Mouse (Mus musculus) liver, embryonic 14.5 days (tissue): Measurements from ENCODE around the gene Pfkp. TPM values are rescaled to one million over a fixed set of nuclear protein-coding genes. Genes with fewer than 3 reads are reported as not detected.

Experiments
- ATAC-seq: fragments of 200-750 bp; cut with Nextera tagmentation; 2 replicates; pipeline ENCODE4 v1.8.0; 2017; ENCODE audit warnings: moderate number of reproducible peaks, mild to moderate bottlenecking, moderate library complexity; ENCODE audit not compliant: insufficient read depth
- DNase-seq, 3 experiments: peaks; one replicate each; pipeline ENCODE4 v3.0.0-alpha.2; 2012 to 2013; ENCODE audit warnings: low read depth in 3 of 3, low spot score in 3 of 3
- H3K27ac ChIP-seq: fragments of 300-500 bp; sonication (generic); 2 replicates; pipeline ENCODE4 v1.5.1; 2014; ENCODE audit warnings: moderate library complexity, mild to moderate bottlenecking, control low read depth, inconsistent platforms
- H3K27me3 ChIP-seq: fragments of 300-500 bp; sonication (generic); 2 replicates; pipeline ENCODE4 v1.6.1; 2014; ENCODE audit warnings: mild to moderate bottlenecking, low read length, moderate library complexity; ENCODE audit not compliant: control insufficient read depth, insufficient read depth
- H3K36me3 ChIP-seq: fragments of 300-500 bp; sonication (generic); replicated peaks from 2 replicates; pipeline ENCODE4 v1.6.1; 2014; ENCODE audit warnings: low read depth; ENCODE audit not compliant: control insufficient read depth, insufficient read depth
- H3K4me1 ChIP-seq, 2 experiments: fragments of 200-500 bp in 1 of 2; fragments of 300-500 bp in 1 of 2; sonication (generic) in 1 of 2; replicated peaks; 2 replicates each; pipeline ENCODE4 v1.6.1; 2012 to 2014; ENCODE audit warnings: antibody characterized with exemption in 1 of 2, inconsistent platforms in 1 of 2, low read length in 1 of 2; ENCODE audit not compliant: control insufficient read depth in 2 of 2, insufficient read depth in 2 of 2
- H3K4me2 ChIP-seq: fragments of 300-500 bp; sonication (generic); 2 replicates; pipeline ENCODE4 v1.6.1; 2014; ENCODE audit warnings: low read depth, mild to moderate bottlenecking, control low read depth, moderate library complexity
- H3K4me3 ChIP-seq, 2 experiments: fragments of 200-500 bp in 1 of 2; fragments of 300-500 bp in 1 of 2; sonication (generic) in 1 of 2; 2 replicates each; pipeline ENCODE4 v1.5.1; 2012 to 2014; ENCODE audit warnings: low read depth in 2 of 2, low read length in 2 of 2, mild to moderate bottlenecking in 2 of 2, control low read depth in 1 of 2, inconsistent platforms in 1 of 2, moderate library complexity in 1 of 2; ENCODE audit not compliant: insufficient read depth in 1 of 2
- H3K9ac ChIP-seq: fragments of 300-500 bp; sonication (generic); replicated peaks from 2 replicates; pipeline ENCODE4 v1.6.1; 2014; ENCODE audit warnings: mild to moderate bottlenecking, control low read depth, moderate library complexity
- H3K9me3 ChIP-seq: fragments of 300-500 bp; sonication (generic); 2 replicates; pipeline ENCODE4 v1.6.1; 2016; ENCODE audit warnings: low read length, mixed read lengths; ENCODE audit not compliant: control insufficient read depth
- CTCF ChIP-seq: IDR thresholded peaks from 2 replicates; pipeline ENCODE4 v1.5.1; 2016; ENCODE audit warnings: antibody characterized with exemption, low read depth, control low read depth
- EP300 ChIP-seq: IDR thresholded peaks from 2 replicates; pipeline ENCODE4 v1.6.1; 2016; ENCODE audit warnings: antibody characterized with exemption, low read depth
- WGBS: fragments of 180-500 bp; shearing (Covaris S2); extraction: QIAGEN DNeasy Blood & Tissue Kit; methylation state at CpG from one replicate; pipeline ENCODE4 v1.1.7; 2014; ENCODE audit not compliant: insufficient replicate concordance; 5-methylcytosine and 5-hydroxymethylcytosine counted together
- polyA plus RNA-seq, 2 experiments: library from polyadenylated mRNA; depleted of rRNA in 1 of 2; stranded (reverse) in 1 of 2; unstranded in 1 of 2; fragments of >200 nt; fragmentation: Nextera tagmentation in 1 of 2; extraction: Ambion mirVana in 1 of 2; gene quantifications; 2 replicates each; pipeline versions ENCODE4 v1.2.1 to v1.2.3; 2012 to 2014

The Pfkp gene
- polyA plus RNA-seq, 2 experiments = 2.1 to 5.4 TPM

DNA sequence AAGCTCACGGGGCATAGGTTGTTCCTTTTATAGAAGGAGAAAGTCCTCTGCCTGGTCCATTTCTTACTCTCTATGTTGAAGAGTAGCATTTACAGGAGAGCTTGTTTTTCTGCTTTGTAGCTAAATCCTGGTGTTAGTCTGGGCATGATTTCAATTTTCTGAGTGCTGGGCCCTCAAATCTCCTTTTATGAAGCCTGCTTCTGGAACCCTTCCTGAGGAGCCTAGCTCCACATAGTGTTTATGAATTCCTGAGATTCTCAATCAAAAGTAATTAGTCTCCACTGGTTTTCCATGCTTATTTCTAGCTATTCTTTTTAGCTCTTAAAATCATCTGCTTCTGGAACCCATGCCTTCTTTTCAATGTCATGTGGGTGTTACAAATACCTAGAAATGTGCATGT, 16.9 kb upstream of the Pfkp start:
- Histone ChIP-seq H3K9me3 (no peaks in the 10 kb centered on the region), H3K27ac (no peak overlapping the region), H3K4me1 (no peaks in the 10 kb centered on the region), H3K36me3 (no peaks in the 10 kb centered on the region), H3K27me3 (no peaks in the 10 kb centered on the region), H3K9ac (no peak overlapping the region), H3K4me2 (no peak overlapping the region), H3K4me3 (no peak overlapping the region)
- no peak for DNase-seq
- no peak for TF ChIP-seq CTCF
- TF ChIP-seq EP300 = no peak
- 55% methylated on average over 1 of the region's 1 CpGs for WGBS
- no peak for ATAC-seq

DNA sequence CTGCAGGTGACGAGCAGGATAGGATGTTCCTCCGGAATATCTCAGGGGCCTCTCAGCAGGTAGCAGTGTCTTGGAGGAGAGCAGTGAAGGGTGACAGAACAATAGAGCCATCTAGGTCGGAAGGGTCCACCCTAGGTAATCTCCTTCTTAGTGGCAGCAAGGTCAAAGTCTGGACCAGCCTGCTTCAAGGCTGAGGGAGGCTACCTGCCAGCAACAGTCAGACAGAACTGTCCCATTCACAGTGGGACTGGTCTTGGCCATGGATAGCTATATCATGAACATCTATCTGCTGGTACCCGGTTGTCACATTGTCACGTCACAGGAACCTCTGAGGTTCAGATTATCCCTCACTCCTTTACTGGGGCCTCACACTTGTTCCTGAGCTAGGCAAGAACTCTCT, 15.6 kb upstream of the Pfkp start:
- Histone ChIP-seq H3K36me3 (no peaks in the 10 kb centered on the region), H3K9me3 (no peaks in the 10 kb centered on the region), H3K27me3 (no peaks in the 10 kb centered on the region), H3K9ac (no peak overlapping the region), H3K4me1 (no peaks in the 10 kb centered on the region), H3K4me2 (no peak overlapping the region), H3K27ac (no peak overlapping the region), H3K4me3 (no peak overlapping the region)
- DNase-seq (no peak), ATAC-seq (no peak)
- TF ChIP-seq CTCF = no peak
- no peak for TF ChIP-seq EP300
- WGBS = 54% methylated on average over 5 of the region's 5 CpGs

DNA sequence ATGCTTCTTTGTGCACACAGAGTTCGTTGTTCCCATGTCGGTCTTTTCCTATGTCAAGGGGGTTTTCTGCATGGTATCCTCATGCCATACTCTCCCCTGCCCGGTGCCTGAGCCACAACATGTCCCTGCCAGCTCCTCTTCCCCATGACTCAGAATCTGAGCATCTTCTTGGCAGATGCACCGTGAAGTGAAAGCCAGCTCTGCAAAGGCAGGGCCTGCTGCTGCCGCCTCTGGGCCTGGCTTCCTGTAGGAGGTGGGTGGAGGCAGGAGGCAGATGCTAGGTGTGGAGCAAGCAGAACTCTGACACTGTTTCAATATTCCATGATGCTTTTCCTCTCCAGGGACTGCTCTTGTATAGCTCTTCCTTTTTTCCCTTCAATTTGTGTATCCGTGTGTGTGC, 10.7 kb upstream of the Pfkp start:
- Histone ChIP-seq H3K4me2 (no peak overlapping the region), H3K9ac (no peak overlapping the region), H3K27me3 (no peaks in the 10 kb centered on the region), H3K4me1 (no peaks in the 10 kb centered on the region), H3K36me3 (no peaks in the 10 kb centered on the region), H3K27ac (no peak overlapping the region), H3K4me3 (no peak overlapping the region), H3K9me3 (no peaks in the 10 kb centered on the region)
- ATAC-seq (no peak), DNase-seq (no peak)
- 71% methylated on average over 6 of the region's 6 CpGs for WGBS
- TF ChIP-seq CTCF (no peak), EP300 (no peak)

- ATAC-seq (no peak), DNase-seq (no peak)
- H3K4me3 ChIP-seq = no peak overlapping the region
- H3K4me1 ChIP-seq = no peaks in the 10 kb centered on the region
- no peaks in the 10 kb centered on the region for H3K9me3 ChIP-seq
- no peak overlapping the region for H3K4me2 ChIP-seq
- TF ChIP-seq EP300 (no peak), CTCF (no peak)
- no peak overlapping the region for H3K9ac ChIP-seq
- no peaks in the 10 kb centered on the region for H3K36me3 ChIP-seq
- 68% methylated on average over 2 of the region's 2 CpGs for WGBS
- H3K27me3 ChIP-seq = no peaks in the 10 kb centered on the region
- H3K27ac ChIP-seq = no peak overlapping the region
Measured at GRCm38 (mm10) chr13:6657300-6657699, 8.7 kb upstream of the Pfkp start.

DNA sequence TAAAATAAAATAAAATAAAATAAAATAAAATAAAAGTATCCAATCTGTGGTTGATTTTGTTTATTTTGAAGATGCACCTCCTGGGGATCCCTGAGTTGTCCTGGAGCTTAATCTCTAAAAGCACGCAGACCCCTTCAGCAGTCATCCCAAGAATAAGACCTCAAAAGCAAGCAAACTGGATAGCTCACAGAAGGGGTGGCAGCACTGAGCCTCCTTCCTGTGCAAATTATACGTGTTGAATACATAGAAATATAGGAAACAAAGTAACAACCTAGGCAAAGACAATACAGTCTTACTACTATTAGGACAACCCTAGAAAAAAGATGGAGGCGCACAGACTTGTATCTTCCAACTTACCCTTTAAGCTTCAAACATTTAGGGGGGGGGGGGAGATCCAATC, 965 bp upstream of the Pfkp start:
- Histone ChIP-seq H3K9ac (no peak overlapping the region), H3K4me1 (peaks cover 5 to 11% of the 10 kb centered on the region in 2 experiments), H3K36me3 (no peaks in the 10 kb centered on the region), H3K27me3 (no peaks in the 10 kb centered on the region), H3K27ac (no peak overlapping the region), H3K4me3 (no peak overlapping the region), H3K9me3 (no peaks in the 10 kb centered on the region), H3K4me2 (no peak overlapping the region)
- ATAC-seq = no peak
- 58% methylated on average over 3 of the region's 3 CpGs for WGBS
- TF ChIP-seq CTCF (no peak), EP300 (no peak)
- DNase-seq = no peak
